Mouse (Mus musculus) heart, adult 2 months (tissue): Measurements from ENCODE around the gene Stag1.

Source experiments
- CTCF ChIP-seq: fragments of 200-600 bp; IDR thresholded peaks from 2 replicates; pipeline ENCODE4 v1.8.1; 2022; ENCODE audit warnings: antibody characterized with exemption, mild to moderate bottlenecking, moderate library complexity
- POLR2A ChIP-seq: fragments of 200-500 bp; IDR thresholded peaks from 2 replicates; pipeline ENCODE4 v1.6.1; 2011; ENCODE audit warnings: mild to moderate bottlenecking, low read depth, low read length, control low read depth; ENCODE audit not compliant: insufficient read depth

DNA sequence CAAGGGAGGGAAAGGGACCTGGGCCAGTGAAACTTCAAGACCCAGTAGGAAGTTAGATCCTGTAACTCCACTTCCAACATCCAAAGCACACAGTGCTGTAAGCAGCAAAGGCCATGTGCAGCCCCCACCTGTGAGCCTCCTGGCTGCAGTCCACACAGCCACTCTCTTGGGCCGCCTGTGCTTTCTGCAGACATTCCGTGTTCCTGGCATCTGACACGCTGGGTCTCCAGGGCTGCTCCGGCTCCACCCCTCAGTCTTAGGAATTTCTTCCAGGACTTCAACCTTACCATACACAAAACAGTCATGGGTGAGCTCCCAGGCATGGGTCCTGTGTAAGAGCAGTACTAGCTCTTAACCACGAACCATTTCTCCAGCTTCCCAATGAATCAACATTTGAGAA lies 381.7 kb downstream of the Stag1 start:
- TF ChIP-seq POLR2A: no peak
- TF ChIP-seq CTCF: no peak
